Mouse (Mus musculus) cerebellum, adult 18-20 months (tissue): ENCODE results near the gene Msi2.

Source experiments
- DNase-seq, 2 experiments: peaks; one replicate each; pipeline ENCODE4 v3.0.0; 2021

Msi2 gene

DNA sequence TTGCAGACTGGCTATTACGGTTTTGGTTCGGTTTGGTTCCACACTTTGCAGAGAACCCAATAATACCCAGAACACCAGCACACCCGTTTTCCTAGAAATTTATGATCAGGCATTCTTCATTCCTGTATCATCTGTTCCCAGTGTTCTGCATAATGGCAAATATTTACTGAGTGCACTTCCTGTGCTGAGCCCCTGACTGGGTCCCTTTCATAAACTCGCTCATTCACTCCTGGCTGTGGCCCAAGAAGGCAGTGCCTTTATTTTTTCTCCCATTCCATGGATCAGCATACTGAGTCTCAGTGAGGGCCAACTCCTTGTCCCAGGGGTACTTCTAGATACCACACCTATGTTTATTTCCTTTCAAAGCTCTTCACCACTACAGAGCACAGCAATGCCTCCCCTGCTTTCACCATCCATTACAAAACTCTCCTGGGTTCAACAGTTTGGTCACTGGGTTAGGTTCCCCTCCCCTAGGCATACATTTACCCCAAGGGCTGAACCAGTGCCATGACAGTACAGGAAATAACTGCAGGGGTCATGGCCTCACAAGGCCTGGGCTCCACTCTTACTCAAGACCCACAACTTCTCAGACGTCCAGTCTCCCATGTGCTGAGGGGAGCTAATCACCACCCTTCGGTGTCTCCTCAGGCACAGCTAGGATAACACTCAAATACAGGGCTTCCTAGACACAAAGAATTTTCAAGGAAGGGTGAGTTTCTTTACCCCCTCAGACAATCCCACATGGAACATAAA, 160.3 kb downstream of the Msi2 start:
- DNase-seq, result no peak

GRCm38 (mm10) chr11:88557116-88557768, 161.1 kb downstream of the Msi2 start:
- DNase-seq, result no peak

GRCm38 (mm10) chr11:88555902-88556549, 162.3 kb downstream of the Msi2 start:
- DNase-seq, result no peak

- DNase-seq, result no peak
These were observed 163.0 kb downstream of the Msi2 start for GRCm38 (mm10) chr11:88555232-88555818.

DNA sequence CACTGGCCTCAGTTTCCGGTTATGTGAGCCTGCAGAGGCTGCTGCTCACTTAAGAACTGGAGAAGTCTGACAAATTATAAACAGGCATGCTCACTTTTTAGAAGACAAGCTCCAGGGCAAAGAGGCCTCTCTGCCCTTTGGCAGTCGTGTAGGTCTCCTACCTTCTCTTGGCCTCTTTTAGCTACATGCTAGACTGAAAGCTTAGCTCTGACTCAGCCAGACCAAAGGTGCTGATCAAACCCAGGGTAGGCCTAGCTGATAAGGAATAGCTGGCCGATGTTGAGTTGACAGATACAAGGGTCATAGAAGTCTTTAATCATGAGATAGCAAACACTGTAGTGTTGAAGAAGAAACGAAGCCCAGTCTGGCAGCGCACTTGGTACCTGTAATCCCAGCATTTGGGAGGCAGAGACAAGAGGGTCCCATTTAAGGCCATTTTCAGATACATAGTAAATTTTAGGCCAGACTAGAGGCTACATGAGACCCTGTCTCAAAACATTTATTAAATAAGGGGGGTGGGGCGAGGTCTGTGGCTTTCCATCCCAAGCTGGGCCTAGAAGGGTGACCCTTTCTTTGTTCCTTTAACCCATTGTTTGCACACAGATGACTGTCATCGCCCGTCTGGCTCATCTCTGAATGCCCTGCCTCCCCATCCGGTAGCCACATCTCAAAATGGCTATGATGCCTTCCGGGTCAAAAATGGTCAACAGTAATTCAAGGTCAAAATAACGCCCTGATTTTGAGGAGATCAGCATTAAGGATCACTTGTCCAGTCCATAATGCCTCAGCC, 164.6 kb downstream of the Msi2 start:
- DNase-seq, result no peak

GRCm38 (mm10) chr11:88552987-88553386, 165.3 kb downstream of the Msi2 start:
- DNase-seq, result peak; percentile 80 to 81

- DNase-seq, result no peak
These were observed 165.9 kb downstream of the Msi2 start for GRCm38 (mm10) chr11:88552385-88552784.

- DNase-seq, result no peak
These were observed 167.3 kb downstream of the Msi2 start for GRCm38 (mm10) chr11:88551034-88551433.

DNA sequence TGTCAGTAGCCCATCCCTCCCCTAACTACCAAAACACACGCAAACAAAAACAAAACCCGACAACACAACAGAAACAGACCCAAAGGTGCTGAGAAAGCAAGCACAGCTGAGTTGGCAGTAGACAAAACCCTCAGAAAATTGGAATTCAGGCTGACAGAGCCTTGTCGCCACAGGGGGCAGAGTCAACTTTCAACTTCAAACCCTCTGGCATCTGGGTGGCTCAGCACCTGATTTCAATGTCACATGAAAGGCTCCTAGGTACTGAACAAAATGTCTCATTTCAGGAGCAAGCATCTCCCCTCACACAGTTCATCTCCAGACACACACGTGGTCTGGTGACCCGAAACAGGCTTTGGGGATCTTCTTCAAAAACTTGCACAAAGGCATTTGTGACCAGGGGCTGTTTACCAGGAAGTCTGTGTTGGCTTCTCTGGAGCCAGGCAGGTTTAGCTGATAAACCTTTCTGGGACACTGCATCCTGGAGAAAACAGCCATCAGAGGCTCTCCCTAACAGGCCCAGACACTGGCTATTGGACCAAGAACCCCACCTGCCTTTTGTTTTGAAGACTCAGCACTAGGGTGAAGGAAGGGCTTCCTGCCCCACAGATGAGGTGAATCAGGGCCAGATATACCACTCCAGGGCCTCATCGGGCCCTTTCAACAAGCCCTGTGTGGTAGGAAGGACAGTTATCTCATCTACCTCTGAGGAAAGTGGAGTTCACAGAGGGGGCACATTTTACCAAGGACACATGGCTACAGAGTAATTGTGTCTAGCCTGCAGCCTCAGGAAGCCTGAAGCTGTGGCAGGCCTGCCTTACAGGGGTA, 168.0 kb downstream of the Msi2 start:
- DNase-seq, result no peak

DNA sequence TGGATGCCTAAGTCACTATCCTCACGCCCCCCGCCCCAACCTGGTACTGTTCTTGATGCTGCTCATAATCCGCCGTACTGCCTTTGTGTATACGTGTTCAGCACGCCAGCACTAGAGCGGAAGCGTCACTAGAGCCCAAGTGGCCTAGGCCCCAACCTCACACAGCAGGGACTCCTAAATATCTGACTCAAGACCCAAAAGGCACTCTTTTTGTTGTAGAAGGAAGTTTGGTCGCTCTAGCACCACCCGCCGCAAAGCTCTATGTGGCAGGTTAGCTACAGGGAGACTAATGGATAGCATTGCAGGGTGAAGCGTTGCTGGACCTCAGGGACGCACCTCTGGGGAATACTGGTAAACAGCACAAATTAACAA, 168.8 kb downstream of the Msi2 start:
- no peak for DNase-seq

DNA sequence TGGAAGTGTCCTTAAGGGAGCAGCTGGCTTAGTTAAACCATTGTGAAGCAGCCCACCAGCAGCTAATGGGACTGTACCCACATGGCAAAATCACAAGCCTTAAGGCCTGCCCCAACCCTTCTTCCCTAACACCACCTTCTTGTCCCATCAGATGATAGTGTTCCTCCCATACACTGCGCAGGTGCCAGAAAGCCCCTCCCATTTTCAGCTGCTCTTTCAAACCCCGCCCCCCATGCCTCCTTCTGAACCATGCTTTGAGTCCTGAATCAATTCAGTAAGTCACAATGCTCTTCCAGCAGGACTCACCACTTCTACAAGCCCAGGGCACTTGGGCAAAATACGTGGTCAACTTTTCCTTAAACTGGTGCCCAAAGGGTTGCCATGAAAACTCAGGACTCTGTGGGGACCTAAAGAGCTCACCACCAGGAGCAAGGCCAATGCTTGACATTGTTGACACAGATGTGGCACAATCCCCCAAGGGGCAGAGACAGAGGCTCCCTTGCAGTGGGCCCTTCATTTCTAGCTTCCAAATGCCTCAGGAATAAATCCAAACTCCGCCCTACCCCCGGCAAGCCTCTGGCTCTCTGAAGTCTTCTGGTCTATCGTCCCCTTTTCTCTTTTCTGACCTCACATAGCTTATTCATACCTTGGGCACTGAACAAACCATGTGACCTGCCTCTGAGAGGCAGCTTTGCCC, 169.3 kb downstream of the Msi2 start:
- DNase-seq, result no peak

DNA sequence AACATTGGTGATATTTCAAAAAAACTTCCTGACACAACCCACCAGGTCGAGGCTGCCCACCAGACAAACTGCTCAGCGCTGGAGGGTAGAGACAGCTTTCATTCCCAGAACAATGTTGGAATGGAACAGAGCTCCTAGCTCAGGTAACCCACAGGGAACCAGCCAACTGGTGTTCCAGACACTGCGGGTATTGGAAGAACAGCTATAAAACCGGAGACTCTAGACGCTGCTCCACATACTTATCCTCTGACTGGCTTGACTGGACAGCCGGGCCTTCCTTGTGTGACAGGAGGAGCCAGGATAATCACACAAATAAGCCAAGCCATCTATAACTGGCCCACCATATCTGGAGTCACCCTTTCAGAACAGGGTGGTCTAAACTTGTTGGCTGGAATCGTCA, 169.9 kb downstream of the Msi2 start:
- DNase-seq, result no peak

GRCm38 (mm10) chr11:88543771-88544170, 174.5 kb downstream of the Msi2 start:
- DNase-seq, result no peak

- DNase-seq, result no peak
These were observed 175.5 kb downstream of the Msi2 start for GRCm38 (mm10) chr11:88542817-88543216.

DNA sequence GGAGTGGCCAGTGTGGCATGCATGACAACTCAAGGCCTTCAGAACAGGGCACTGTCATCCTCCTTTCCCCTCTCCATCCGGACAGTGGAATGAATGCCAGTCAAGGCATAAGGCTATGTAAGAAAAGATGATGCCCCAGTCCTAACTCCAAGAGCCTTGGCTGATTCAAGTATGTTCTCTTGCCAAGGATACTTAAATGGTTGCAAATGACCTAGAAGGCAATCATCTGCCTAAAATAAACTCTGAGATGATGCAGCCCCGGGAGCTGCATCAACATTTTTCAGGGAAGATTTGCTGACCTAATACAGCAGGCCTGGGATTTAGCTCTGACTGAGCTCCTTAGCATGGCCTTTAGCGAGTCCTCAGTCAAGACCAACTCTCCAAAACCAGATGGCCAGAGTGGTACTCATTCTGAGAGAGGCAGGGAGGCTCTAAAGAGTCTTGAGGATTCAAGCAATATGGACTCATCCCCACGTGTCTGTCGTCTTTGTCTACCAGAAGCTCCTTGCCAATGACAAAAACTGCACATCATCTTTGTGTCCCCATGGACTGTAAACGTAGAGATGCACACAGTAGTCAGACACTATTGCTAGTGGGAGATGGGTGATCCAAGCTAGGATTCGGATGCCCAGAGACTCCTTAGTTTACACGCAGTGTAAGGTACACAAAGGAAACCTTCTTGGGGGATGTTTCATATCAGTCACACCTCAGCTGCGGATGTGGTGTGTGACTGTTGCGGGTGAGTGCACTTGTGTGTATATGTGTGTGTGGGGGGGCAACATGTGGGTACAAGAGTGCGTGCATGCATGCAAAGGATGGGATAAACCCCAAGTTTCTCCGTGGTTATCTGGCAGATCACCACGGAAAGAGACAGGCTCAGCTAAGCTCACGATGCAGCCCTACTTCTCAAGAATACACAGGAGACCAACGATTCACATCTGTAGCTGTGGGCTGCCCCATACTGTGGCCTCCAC, 176.4 kb downstream of the Msi2 start:
- no peak for DNase-seq

DNA sequence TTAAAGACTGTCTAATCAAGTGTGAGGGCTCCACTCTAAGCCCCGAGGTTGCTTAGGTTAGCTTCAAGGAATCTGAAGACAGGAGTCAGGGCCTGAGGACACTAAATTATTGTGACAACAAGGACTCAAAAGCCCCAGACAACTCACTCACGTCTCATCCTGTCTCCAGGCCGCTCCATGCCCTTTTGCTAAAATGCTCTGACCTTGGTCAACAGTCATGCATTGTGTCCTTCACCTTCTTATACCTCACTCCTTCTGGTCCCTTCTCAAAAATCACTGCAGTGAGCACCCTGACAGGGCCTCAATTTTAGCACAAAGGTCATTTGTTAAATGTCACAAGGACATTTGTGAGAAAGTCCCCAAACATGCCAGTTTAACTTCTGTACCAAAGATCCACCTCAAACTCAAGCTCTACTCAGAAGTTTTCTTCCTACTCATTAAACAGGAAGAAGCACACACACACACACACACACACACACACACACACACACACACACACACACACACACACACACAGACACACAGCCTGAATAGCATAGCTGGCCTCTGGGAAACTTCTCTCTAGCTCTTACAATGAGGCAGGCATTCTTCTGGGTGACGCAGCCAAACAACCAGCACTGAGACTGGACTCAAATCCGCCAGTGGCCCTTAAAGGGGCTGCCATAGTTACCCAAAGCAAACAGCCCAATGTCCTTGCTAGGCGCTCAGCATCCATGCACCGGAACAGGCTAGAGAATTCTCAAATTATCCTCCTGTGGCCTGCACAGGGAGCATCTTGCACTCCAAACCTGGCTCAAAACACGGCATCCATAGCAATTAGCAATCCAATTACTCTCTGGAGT, 178.5 kb downstream of the Msi2 start:
- no peak for DNase-seq

DNA sequence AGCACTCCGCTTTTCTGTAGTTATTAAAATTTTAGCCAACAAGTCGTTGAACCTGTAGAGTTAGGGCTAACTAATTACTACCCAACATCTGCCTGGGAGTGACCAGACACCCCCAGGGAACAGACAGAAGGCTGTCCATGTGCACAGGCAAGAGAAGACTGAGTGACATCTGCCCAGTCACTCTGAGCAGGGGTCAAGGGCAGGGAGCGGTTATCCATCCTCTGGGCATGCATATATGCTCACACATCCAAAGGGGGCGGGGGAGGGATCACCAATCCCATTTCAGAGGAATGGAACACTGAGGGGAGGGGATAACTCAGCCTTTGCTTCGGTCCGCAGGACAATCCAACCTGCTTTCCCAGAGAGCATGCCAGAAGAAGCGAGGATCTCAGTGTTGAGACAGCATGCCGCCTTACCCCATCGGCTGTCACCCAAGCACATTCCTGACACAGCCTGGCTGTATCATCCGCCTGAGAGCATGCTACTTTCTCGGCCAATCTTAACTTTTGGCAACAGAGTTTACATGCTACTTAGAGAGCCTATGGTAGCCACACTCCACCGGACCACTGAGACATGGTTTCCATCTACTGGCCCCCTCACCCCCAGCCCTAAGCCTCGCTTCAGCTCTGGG, 179.5 kb downstream of the Msi2 start:
- no peak for DNase-seq

- DNase-seq, result no peak
These were observed 181.0 kb downstream of the Msi2 start for GRCm38 (mm10) chr11:88537344-88537743.

GRCm38 (mm10) chr11:88536861-88537260, 181.5 kb downstream of the Msi2 start:
- DNase-seq, result no peak
